Mouse (Mus musculus) stomach, postnatal 0 days (tissue): Measurements from ENCODE around the gene Ppdpf. TPM values are rescaled to one million over a fixed set of nuclear protein-coding genes. Genes with fewer than 3 reads are reported as not detected.

Experiments used
- ATAC-seq: fragments of 200-750 bp; cut with Nextera tagmentation; 2 replicates; pipeline ENCODE4 v1.8.0; 2017; ENCODE audit not compliant: low FRiP score, low TSS enrichment
- DNase-seq: peaks from one replicate; pipeline ENCODE4 v3.0.0-alpha.2; 2016; ENCODE audit warnings: low spot score
- H3K27ac ChIP-seq: fragments of 300-500 bp; sonication (generic); replicated peaks from 2 replicates; pipeline ENCODE4 v1.5.1; 2014; ENCODE audit warnings: mild to moderate bottlenecking, control low read depth
- H3K27me3 ChIP-seq: fragments of 300-500 bp; sonication (generic); 2 replicates; pipeline ENCODE4 v1.6.1; 2014; ENCODE audit warnings: low read length; ENCODE audit not compliant: control insufficient read depth, insufficient read depth
- H3K36me3 ChIP-seq: fragments of 300-500 bp; sonication (generic); 2 replicates; pipeline ENCODE4 v1.6.1; 2014; ENCODE audit warnings: low read length, mixed read lengths; ENCODE audit not compliant: control insufficient read depth, insufficient read depth
- H3K4me1 ChIP-seq: fragments of 300-500 bp; sonication (generic); replicated peaks from 2 replicates; pipeline ENCODE4 v1.6.1; 2014; ENCODE audit warnings: antibody characterized with exemption; ENCODE audit not compliant: control insufficient read depth, insufficient read depth
- H3K4me2 ChIP-seq: fragments of 300-500 bp; sonication (generic); replicated peaks from 2 replicates; pipeline ENCODE4 v1.6.1; 2014; ENCODE audit warnings: low read depth, mild to moderate bottlenecking, control low read depth, moderate library complexity
- H3K4me3 ChIP-seq: fragments of 300-500 bp; sonication (generic); 2 replicates; pipeline ENCODE4 v1.5.1; 2014; ENCODE audit warnings: low read depth, low read length, control low read depth
- H3K9ac ChIP-seq: fragments of 300-500 bp; sonication (generic); 2 replicates; pipeline ENCODE4 v1.6.1; 2014; ENCODE audit warnings: mild to moderate bottlenecking, low read length, control low read depth, mixed read lengths
- H3K9me3 ChIP-seq: fragments of 300-500 bp; sonication (generic); 2 replicates; pipeline ENCODE4 v1.6.1; 2016; ENCODE audit warnings: low read length; ENCODE audit not compliant: control insufficient read depth
- CTCF ChIP-seq: IDR thresholded peaks from 2 replicates; pipeline ENCODE4 v1.5.1; 2016; ENCODE audit warnings: antibody characterized with exemption, low read depth, mild to moderate bottlenecking, moderate library complexity
- EP300 ChIP-seq: optimal IDR thresholded peaks from 2 replicates; pipeline ENCODE3; 2016; ENCODE audit warnings: antibody characterized with exemption
- WGBS: fragments of 180-500 bp; shearing (Covaris S2); extraction: QIAGEN DNeasy Blood & Tissue Kit; methylation state at CpG from one replicate; pipeline ENCODE4 v1.1.7; 2014; 5-methylcytosine and 5-hydroxymethylcytosine counted together
- polyA plus RNA-seq: library from polyadenylated mRNA; unstranded; fragments of >200 nt; fragmentation: Nextera tagmentation; extraction: Ambion mirVana; gene quantifications from 2 replicates; pipeline ENCODE4 v1.2.1, GENCODE M21; 2015

Ppdpf gene
- polyA plus RNA-seq, 1 experiment from 2014 or later: 310 TPM

DNA sequence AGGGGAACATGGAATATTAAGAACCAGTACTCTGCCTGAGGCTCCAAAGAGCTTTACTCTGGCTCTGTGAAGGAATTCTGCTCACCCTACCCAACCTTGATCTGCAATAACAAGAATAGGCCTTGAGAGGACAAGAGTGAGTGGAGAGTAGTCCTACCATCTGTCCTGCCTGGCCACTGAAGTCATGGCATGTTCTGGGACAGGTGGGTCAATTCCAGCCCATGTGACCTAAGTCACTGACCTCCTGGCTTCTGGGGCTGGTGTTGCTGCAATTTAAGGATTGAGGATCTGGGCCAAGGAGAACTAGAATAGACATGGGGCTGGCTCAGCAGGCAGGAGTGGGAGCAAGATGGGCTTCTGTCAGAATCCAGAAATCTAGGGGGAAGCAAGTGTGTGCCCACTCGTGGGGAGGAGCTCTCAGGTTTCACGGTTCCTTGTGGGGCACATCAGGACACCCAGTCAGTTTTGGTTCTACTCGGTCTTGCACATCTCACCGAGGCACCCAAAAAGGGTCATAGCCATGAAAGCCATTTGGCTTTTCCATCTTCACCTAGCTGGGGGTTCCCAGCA, 40.0 kb upstream of the Ppdpf start:
- Histone ChIP-seq H3K27me3 (no peaks in the 10 kb centered on the region), H3K9ac (no peak overlapping the region), H3K4me3 (no peak overlapping the region), H3K36me3 (no peaks in the 10 kb centered on the region), H3K4me2 (no peak overlapping the region), H3K4me1 (no peaks in the 10 kb centered on the region), H3K27ac (no peak overlapping the region), H3K9me3 (no peaks in the 10 kb centered on the region)
- ATAC-seq (no peak), DNase-seq (no peak)
- WGBS: 48% methylated on average over 4 of the region's 4 CpGs
- TF ChIP-seq CTCF: no peak
- TF ChIP-seq EP300: no peak

DNA sequence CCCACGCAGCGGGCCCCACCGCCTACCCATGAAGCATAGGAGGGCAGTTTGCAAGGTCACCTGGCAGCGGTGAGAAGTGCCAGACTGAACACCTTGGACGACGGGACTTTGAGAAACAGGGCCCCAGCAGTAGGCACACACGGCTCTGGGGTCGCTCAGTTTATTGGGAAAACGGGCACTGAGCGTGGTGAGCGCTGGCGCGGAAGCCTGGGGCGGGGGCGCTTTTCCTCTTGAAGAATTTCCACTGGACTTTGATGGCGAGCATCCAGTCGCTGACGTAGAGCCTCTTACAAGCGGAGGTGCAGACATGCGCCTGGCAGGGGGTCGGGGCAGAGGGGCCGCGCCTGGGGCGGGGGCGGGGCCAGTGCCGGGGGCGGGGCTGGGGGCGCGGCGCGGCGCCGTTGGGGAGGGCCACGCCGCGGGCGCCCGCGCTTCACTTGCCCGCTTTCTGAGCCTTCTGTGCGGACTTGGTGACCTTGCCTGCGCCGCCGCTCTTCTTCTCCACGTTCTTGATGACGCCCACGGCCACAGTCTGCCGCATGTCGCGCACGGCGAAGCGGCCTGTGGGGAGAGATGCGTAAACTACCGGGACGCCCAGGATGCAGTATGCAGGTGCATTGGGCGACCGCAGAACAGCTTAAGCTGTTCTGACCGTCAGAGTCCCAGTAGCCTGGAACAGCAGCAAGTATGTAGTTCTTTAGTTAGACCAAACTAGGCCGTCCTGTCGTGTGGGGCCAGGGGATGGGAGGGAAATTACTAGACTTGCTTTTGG, 39.3 kb upstream of the Ppdpf start:
- Histone ChIP-seq H3K4me1 (no peaks in the 10 kb centered on the region), H3K9ac (no peak overlapping the region), H3K4me3 (peak overlapping the region; percentile 36), H3K27ac (no peak overlapping the region), H3K36me3 (no peaks in the 10 kb centered on the region), H3K4me2 (peak overlapping the region; percentile 64), H3K9me3 (no peaks in the 10 kb centered on the region), H3K27me3 (no peaks in the 10 kb centered on the region)
- DNase-seq (no peak), ATAC-seq (no peak)
- under 1% methylated on average over 57 of the region's 61 CpGs for WGBS
- no peak for TF ChIP-seq CTCF
- TF ChIP-seq EP300: no peak

DNA sequence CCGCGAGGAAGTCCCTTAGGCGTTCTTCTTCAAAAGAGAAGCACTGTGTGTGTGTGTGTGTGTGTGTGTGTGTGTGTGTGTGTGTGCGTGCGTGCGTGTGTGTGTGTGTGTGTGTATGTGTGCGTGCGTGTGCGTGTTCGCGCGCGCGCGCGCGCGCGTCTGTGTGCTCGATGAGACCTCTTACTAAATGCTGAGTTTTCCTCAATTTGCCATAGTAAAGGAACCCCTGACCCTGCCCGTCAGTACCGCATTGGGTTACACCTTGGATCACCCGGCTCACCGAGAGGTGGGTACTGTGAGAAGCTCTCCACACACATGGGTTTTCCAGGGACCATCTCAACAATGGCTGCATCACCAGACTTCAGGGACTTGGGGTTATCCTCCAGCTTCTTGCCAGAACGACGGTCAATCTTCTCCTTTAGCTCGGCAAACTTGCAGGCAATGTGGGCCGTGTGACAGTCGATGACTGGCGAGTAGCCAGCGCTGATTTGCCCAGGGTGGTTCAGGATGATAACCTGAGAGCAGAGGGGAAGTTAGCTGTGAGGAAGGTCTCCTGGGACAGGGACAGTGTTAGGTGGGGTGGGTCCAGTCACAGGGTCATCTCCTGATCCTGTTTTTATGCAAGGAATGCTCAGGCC, 38.6 kb upstream of the Ppdpf start:
- no peaks in the 10 kb centered on the region for H3K36me3 ChIP-seq
- no peak for ATAC-seq
- H3K27me3 ChIP-seq: no peaks in the 10 kb centered on the region

DNA sequence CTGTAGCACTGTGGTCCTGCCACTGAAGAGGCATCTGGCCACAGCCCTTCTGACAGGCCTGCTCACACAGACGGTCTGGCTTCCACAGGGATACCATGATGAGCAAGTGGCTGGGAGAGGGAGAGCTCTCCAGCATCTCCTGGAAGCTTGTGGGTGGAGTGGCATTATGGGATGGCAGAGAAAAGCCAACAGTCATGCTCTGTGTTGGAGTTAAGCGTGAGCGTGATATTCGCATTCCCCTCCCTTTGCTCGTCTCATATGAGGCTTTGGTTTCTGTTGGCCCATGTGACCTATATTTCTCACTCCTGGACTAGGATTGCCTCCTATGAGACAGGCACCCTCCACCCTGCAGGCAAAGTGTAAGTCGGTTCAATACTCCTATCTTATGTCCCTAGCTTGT, 36.8 kb upstream of the Ppdpf start:
- Histone ChIP-seq H3K9me3 (no peaks in the 10 kb centered on the region), H3K27me3 (no peaks in the 10 kb centered on the region), H3K9ac (no peak overlapping the region), H3K4me3 (no peak overlapping the region), H3K4me2 (no peak overlapping the region), H3K36me3 (no peaks in the 10 kb centered on the region), H3K4me1 (no peaks in the 10 kb centered on the region), H3K27ac (no peak overlapping the region)
- no peak for DNase-seq
- 72% methylated on average over 6 of the region's 6 CpGs for WGBS
- no peak for ATAC-seq
- TF ChIP-seq EP300: no peak
- no peak for TF ChIP-seq CTCF

More for the DNA sequence above, 38.6 kb upstream of the Ppdpf start:
- Histone ChIP-seq H3K4me1 (no peaks in the 10 kb centered on the region), H3K4me3 (peak overlapping the region; percentile 36), H3K4me2 (peak overlapping the region; percentile 64), H3K27ac (no peak overlapping the region), H3K9ac (no peak overlapping the region), H3K9me3 (no peaks in the 10 kb centered on the region)
- TF ChIP-seq CTCF (no peak), EP300 (no peak)
- 11% methylated on average over 29 of the region's 31 CpGs for WGBS
- DNase-seq: no peak

DNA sequence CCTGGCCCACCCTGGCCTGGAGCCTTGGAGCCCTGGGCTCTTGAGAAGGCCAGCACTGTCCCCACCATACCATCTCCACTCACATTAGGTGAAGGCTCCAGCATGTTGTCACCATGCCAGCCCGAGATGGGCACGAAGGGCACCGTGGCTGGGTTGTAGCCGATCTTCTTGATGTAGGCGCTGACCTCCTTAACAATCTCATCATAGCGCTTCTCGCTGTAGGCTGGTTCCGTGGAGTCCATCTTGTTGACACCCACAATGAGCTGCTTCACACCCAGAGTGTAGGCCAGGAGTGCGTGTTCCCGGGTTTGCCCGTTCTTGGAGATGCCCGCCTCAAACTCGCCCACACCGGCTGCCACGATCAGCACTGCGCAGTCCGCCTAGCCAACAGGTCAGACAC, 34.3 kb upstream of the Ppdpf start:
- no peak overlapping the region for H3K9ac ChIP-seq
- ATAC-seq: no peak; the same call in 1 of the 2 replicates
- DNase-seq: no peak
- H3K4me2 ChIP-seq: no peak overlapping the region
- H3K4me1 ChIP-seq: no peaks in the 10 kb centered on the region
- no peaks in the 10 kb centered on the region for H3K36me3 ChIP-seq
- TF ChIP-seq CTCF (no peak), EP300 (no peak)
- no peaks in the 10 kb centered on the region for H3K9me3 ChIP-seq
- WGBS: 94% methylated on average over 17 of the region's 17 CpGs
- H3K4me3 ChIP-seq: no peak overlapping the region
- 0 out of 2 replicates have a peak, but pooled peaks cover 2% of the 10 kb centered on the region for H3K27me3 ChIP-seq
- H3K27ac ChIP-seq: no peak overlapping the region

DNA sequence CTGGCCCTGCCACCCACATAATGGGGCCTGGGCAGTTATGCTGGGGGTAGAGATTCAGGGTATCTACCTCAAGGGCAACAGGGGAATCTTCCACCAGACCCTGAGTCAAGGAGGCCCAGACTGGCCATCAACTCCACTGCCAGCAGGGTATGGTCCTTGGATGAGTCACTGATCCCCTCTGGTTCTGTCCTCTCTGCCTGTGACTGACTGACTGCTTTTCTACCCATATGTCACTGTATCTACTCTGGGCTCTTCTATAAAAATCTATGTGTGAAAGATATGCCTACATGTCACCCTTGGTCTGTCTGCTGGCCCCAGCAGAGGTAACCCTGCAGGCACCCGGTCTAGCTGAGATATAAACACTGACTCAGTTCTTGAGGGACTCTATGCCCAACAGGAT, 33.9 kb upstream of the Ppdpf start:
- no peak for TF ChIP-seq CTCF
- TF ChIP-seq EP300: no peak

More for the DNA sequence above, 33.9 kb upstream of the Ppdpf start:
- ATAC-seq: no peak
- H3K9me3 ChIP-seq: no peaks in the 10 kb centered on the region
- WGBS: 85% methylated on average over 1 of the region's 1 CpGs
- H3K9ac ChIP-seq: no peak overlapping the region
- no peak for DNase-seq
- H3K4me1 ChIP-seq: no peaks in the 10 kb centered on the region
- H3K36me3 ChIP-seq: no peaks in the 10 kb centered on the region
- no peak overlapping the region for H3K4me2 ChIP-seq
- H3K27ac ChIP-seq: no peak overlapping the region
- no peak overlapping the region for H3K4me3 ChIP-seq
- H3K27me3 ChIP-seq: 0 out of 2 replicates have a peak, but pooled peaks cover 2% of the 10 kb centered on the region
